9 mouse cellular contexts compared by ENCODE assay signal in the genomic region with DNA sequence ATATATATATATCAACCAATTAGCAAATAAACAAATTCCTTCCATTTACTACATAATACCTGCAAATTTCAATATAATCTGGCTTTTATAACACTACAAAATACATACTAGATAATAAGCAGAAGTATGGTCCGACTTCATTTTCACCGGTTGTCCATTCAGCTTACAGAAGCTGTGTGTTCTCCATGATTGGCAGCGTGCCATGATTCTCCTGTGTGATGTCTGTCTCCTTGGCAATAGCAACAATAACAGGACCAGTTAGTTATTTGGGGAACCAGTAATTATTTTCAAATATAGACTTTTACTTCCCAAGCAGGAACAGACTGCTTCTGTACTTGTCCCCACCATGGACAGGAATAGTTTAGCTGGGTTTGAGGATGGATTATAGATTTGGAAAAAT. TPM values are rescaled to one million over a fixed set of nuclear protein-coding genes. Genes with fewer than 3 reads are reported as not detected.
A peak's percentile ranks its signal among the peaks of the same experiment; 100 is the strongest.
DNase-seq lines count a peak whose midpoint lies in the region; ATAC-seq and TF ChIP-seq lines count a peak whose summit lies in the region.
"Had no signal": no experiment of that assay in that cellular context is flagged by ENCODE, and none has a peak within 500 bp of the region (broad histone marks: within the 10 kb centered on the region; RNA-seq: fewer than 3 reads in every experiment).

No protein-coding gene starts in this region.

- H3K9ac ChIP-seq in forebrain, postnatal 0 days, result no peak overlapping the region
- H3K9ac ChIP-seq in forebrain, embryonic 12.5 days, result no peak overlapping the region
- no peak overlapping the region for H3K9ac ChIP-seq in heart, postnatal 0 days (replicated peaks; ENCODE audit: low read depth, low read length)
- H3K9ac ChIP-seq in kidney, embryonic 15.5 days, result no peak overlapping the region
- H3K9ac ChIP-seq: liver, embryonic 14.5 days had no signal

- no peak for TF ChIP-seq CTCF in forebrain, postnatal 0 days (IDR thresholded peaks at IDR 0.05; ENCODE audit: low read depth)
- no peak for TF ChIP-seq CTCF in heart, postnatal 0 days (IDR thresholded peaks at IDR 0.05; ENCODE audit: low read depth)

- no peak for ATAC-seq in forebrain, postnatal 0 days
- ATAC-seq in forebrain, embryonic 12.5 days (ENCODE audit: low FRiP score), result no peak
- no peak for ATAC-seq in heart, postnatal 0 days (ENCODE audit: insufficient read depth, low read depth)
- no peak for ATAC-seq in kidney, embryonic 15.5 days (replicated peaks; ENCODE audit: low FRiP score)

- H3K4me3 ChIP-seq in forebrain, postnatal 0 days (ENCODE audit: low read depth, low read length), result no peak overlapping the region
- H3K4me3 ChIP-seq in forebrain, embryonic 12.5 days (replicated peaks), result no peak overlapping the region
- no peak overlapping the region for H3K4me3 ChIP-seq in heart, postnatal 0 days (ENCODE audit: low read depth, low read length)
- H3K4me3 ChIP-seq in kidney, embryonic 15.5 days (replicated peaks), result no peak overlapping the region

- no peaks in the 10 kb centered on the region for H3K4me1 ChIP-seq in forebrain, postnatal 0 days (ENCODE audit: insufficient read depth)
- H3K4me1 ChIP-seq in forebrain, embryonic 12.5 days, result no peaks in the 10 kb centered on the region; the same call in 1 of the 2 replicates
- no peaks in the 10 kb centered on the region for H3K4me1 ChIP-seq in heart, postnatal 0 days (ENCODE audit: control insufficient read depth, insufficient read depth)
- no peaks in the 10 kb centered on the region for H3K4me1 ChIP-seq in kidney, embryonic 15.5 days

- WGBS in forebrain, postnatal 0 days, result 27% methylated on average over 3 of the region's 3 CpGs
- WGBS in forebrain, embryonic 12.5 days, result 73% methylated on average over 3 of the region's 3 CpGs
- WGBS in heart, postnatal 0 days, result 34% methylated on average over 3 of the region's 3 CpGs
- 86% methylated on average over 3 of the region's 3 CpGs for WGBS in kidney, embryonic 15.5 days

- DNase-seq in forebrain, postnatal 0 days, result peak; percentile 57
- DNase-seq in left cerebral cortex, adult 18-20 months (ENCODE audit: low spot score in 2 of 2), result peak; percentile 11 to 21
- no peak for DNase-seq in left cerebral cortex, adult 11 months (ENCODE audit: low spot score)
- DNase-seq in heart, postnatal 0 days (ENCODE audit: low spot score), result peak; percentile 18
- peak; percentile 64 for DNase-seq in right cerebral cortex, postnatal 14 days
- no peak for DNase-seq in spleen, postnatal 36 days (ENCODE audit: low spot score in 2 of 2)

- H3K27me3 ChIP-seq in forebrain, postnatal 0 days (ENCODE audit: insufficient read depth, low read length), result no peaks in the 10 kb centered on the region
- no peaks in the 10 kb centered on the region for H3K27me3 ChIP-seq in forebrain, embryonic 12.5 days
- H3K27me3 ChIP-seq in heart, postnatal 0 days (ENCODE audit: control insufficient read depth, insufficient read depth, low read length), result no peaks in the 10 kb centered on the region
- H3K27me3 ChIP-seq in kidney, embryonic 15.5 days, result no peaks in the 10 kb centered on the region

- H3K4me2 ChIP-seq in forebrain, postnatal 0 days (ENCODE audit: low read depth), result no peak overlapping the region
- H3K4me2 ChIP-seq in forebrain, embryonic 12.5 days, result no peak overlapping the region
- H3K4me2 ChIP-seq in heart, postnatal 0 days (ENCODE audit: low read depth, low read length), result no peak overlapping the region
- no peak overlapping the region for H3K4me2 ChIP-seq in kidney, embryonic 15.5 days

- H3K36me3 ChIP-seq in forebrain, postnatal 0 days (ENCODE audit: insufficient read depth), result no peaks in the 10 kb centered on the region
- H3K36me3 ChIP-seq in forebrain, embryonic 12.5 days (replicated peaks), result no peaks in the 10 kb centered on the region
- H3K36me3 ChIP-seq in heart, postnatal 0 days (replicated peaks; ENCODE audit: control insufficient read depth, insufficient read depth, low read length), result no peaks in the 10 kb centered on the region
- H3K36me3 ChIP-seq in kidney, embryonic 15.5 days, result no peaks in the 10 kb centered on the region

- no peaks in the 10 kb centered on the region for H3K9me3 ChIP-seq in forebrain, postnatal 0 days (ENCODE audit: low read length)
- no peaks in the 10 kb centered on the region for H3K9me3 ChIP-seq in forebrain, embryonic 12.5 days
- no peaks in the 10 kb centered on the region for H3K9me3 ChIP-seq in heart, postnatal 0 days (replicated peaks; ENCODE audit: control insufficient read depth, low read length)
- no peaks in the 10 kb centered on the region for H3K9me3 ChIP-seq in kidney, embryonic 15.5 days (replicated peaks)

- no peak for TF ChIP-seq EP300 in heart, postnatal 0 days (IDR thresholded peaks at IDR 0.05; ENCODE audit: low read depth)

- H3K27ac ChIP-seq in forebrain, postnatal 0 days (ENCODE audit: low read depth, low read length), result 0 out of 2 replicates have a peak overlapping the region, but pooled peaks have one; percentile 35
- no peak overlapping the region for H3K27ac ChIP-seq in forebrain, embryonic 12.5 days
- H3K27ac ChIP-seq in heart, postnatal 0 days (ENCODE audit: low read depth), result no peak overlapping the region
- H3K27ac ChIP-seq in kidney, embryonic 15.5 days, result no peak overlapping the region
- H3K27ac ChIP-seq: liver, embryonic 14.5 days had no signal

RNA-seq across cellular contexts. Expression of gene Tnfsf13b, which starts 11.0 kb away (rescaled TPM):
- 0.31 and 0.33 TPM in 2 replicates for total RNA-seq in forebrain, postnatal 0 days (2014; rRNA removed)
- polyA plus RNA-seq in forebrain, postnatal 0 days (2015; fragmentation: Nextera tagmentation; extraction: Ambion mirVana), result 0.30 and 0.36 TPM in 2 replicates
- polyA plus RNA-seq in forebrain, embryonic 12.5 days (2016; fragmentation: Nextera tagmentation; extraction: Ambion mirVana), result 0.18 and 0.23 TPM in 2 replicates
- total RNA-seq in left cerebral cortex, adult 18-20 months (2021), result 1 to 10 TPM; 2.8 to 3.7 TPM
- total RNA-seq in heart, postnatal 0 days (2014; rRNA removed; ENCODE audit: low replicate concordance), result 6.2 TPM in 1 of 2 replicates, not detected in the other
- 0.36 and 0.47 TPM in 2 replicates for polyA plus RNA-seq in heart, postnatal 0 days (2015; fragmentation: Nextera tagmentation; extraction: Ambion mirVana)
- 6.1 and 6.9 TPM in 2 replicates for polyA plus RNA-seq in kidney, embryonic 15.5 days (2015; fragmentation: Nextera tagmentation; extraction: Ambion mirVana)

RNA-seq across cellular contexts. Expression of gene Abhd13, which starts 39.7 kb away (rescaled TPM):
- total RNA-seq in forebrain, postnatal 0 days (2014; rRNA removed), result 25.0 and 30.9 TPM in 2 replicates
- 13.0 TPM in 2 replicates for polyA plus RNA-seq in forebrain, postnatal 0 days (2015; fragmentation: Nextera tagmentation; extraction: Ambion mirVana)
- 20.9 and 21.2 TPM in 2 replicates for polyA plus RNA-seq in forebrain, embryonic 12.5 days (2016; fragmentation: Nextera tagmentation; extraction: Ambion mirVana)
- total RNA-seq in left cerebral cortex, adult 18-20 months (2021), result 10 to 100 TPM; 25.7 to 27.0 TPM
- total RNA-seq in heart, postnatal 0 days (2014; rRNA removed; ENCODE audit: low replicate concordance), result 15.2 and 19.9 TPM in 2 replicates
- polyA plus RNA-seq in heart, postnatal 0 days (2015; fragmentation: Nextera tagmentation; extraction: Ambion mirVana), result 10.3 and 11.5 TPM in 2 replicates
- 17.4 and 17.9 TPM in 2 replicates for polyA plus RNA-seq in kidney, embryonic 15.5 days (2015; fragmentation: Nextera tagmentation; extraction: Ambion mirVana)

RNA-seq across cellular contexts. Expression of gene Lig4, which starts 39.7 kb away (rescaled TPM):
- total RNA-seq in forebrain, postnatal 0 days (2014; rRNA removed), result 3.1 and 3.6 TPM in 2 replicates
- polyA plus RNA-seq in forebrain, postnatal 0 days (2015; fragmentation: Nextera tagmentation; extraction: Ambion mirVana), result 4.0 and 6.4 TPM in 2 replicates
- polyA plus RNA-seq in forebrain, embryonic 12.5 days (2016; fragmentation: Nextera tagmentation; extraction: Ambion mirVana), result 9.9 and 10.4 TPM in 2 replicates
- total RNA-seq in left cerebral cortex, adult 18-20 months (2021), result 10 to 100 TPM; 11.6 to 11.9 TPM
- total RNA-seq in heart, postnatal 0 days (2014; rRNA removed; ENCODE audit: low replicate concordance), result 0.11 and 1.9 TPM in 2 replicates
- polyA plus RNA-seq in heart, postnatal 0 days (2015; fragmentation: Nextera tagmentation; extraction: Ambion mirVana), result 3.4 and 3.8 TPM in 2 replicates
- polyA plus RNA-seq in kidney, embryonic 15.5 days (2015; fragmentation: Nextera tagmentation; extraction: Ambion mirVana), result 4.9 and 5.5 TPM in 2 replicates

Comparison
In these comparisons a context has a peak if more than half of its experiments do, and no peak if none do; other contexts are left out.
1. DNase-seq: peak in forebrain, postnatal 0 days (single experiment), left cerebral cortex, adult 18-20 months (2 of 2), heart, postnatal 0 days (single experiment) and right cerebral cortex, postnatal 14 days (single experiment); none in left cerebral cortex, adult 11 months (single experiment) and spleen, postnatal 36 days (0 of 2).